Mouse (Mus musculus) stomach, postnatal 0 days (tissue): ENCODE measurements at regions not wholly inside any gene's neighbourhood (a gene's known extent, or its start where the extent isn't known, plus 50 kb on each side); places are given as distances from the start of the nearest gene placed in this dataset.

ENCODE experiments used
- CTCF ChIP-seq: IDR thresholded peaks from 2 replicates; pipeline ENCODE4 v1.5.1; 2016; ENCODE audit warnings: antibody characterized with exemption, low read depth, mild to moderate bottlenecking, moderate library complexity
- EP300 ChIP-seq: optimal IDR thresholded peaks from 2 replicates; pipeline ENCODE3; 2016; ENCODE audit warnings: antibody characterized with exemption

- TF ChIP-seq CTCF = no peak
- TF ChIP-seq EP300 = no peak
These were observed 66.2 kb downstream of the Car2 start for GRCm38 (mm10) chr3:14952169-14952729.
